Mouse (Mus musculus) myocyte (in vitro differentiated cells): ENCODE data around the gene Tbc1d23. TPM values are rescaled to one million over a fixed set of nuclear protein-coding genes. Genes with fewer than 3 reads are reported as not detected.

Experiments
- H3K27me3 ChIP-seq: one replicate; pipeline ENCODE4 v1.6.1; 2011; ENCODE audit not compliant: control insufficient read depth, insufficient read depth, insufficient read length
- H3K36me3 ChIP-seq: one replicate; pipeline ENCODE4 v1.6.1; 2011; ENCODE audit not compliant: control insufficient read depth, insufficient read depth
- H3K4me2 ChIP-seq: one replicate; pipeline ENCODE4 v1.6.1; 2011; ENCODE audit warnings: low read depth, control low read depth
- H3K4me3 ChIP-seq: one replicate; pipeline ENCODE4 v1.5.1; 2011; ENCODE audit warnings: mild to moderate bottlenecking, control low read depth, moderate library complexity
- H3K79me2 ChIP-seq: one replicate; pipeline ENCODE4 v1.6.1; 2011; ENCODE audit not compliant: control insufficient read depth, insufficient read depth
- H3ac ChIP-seq: one replicate; pipeline ENCODE4 v1.6.1; 2011; ENCODE audit not compliant: control insufficient read depth, insufficient read length
- CEBPB ChIP-seq: IDR thresholded peaks from 2 replicates; pipeline ENCODE4 v1.6.1; 2011; ENCODE audit warnings: mild to moderate bottlenecking, moderate library complexity; ENCODE audit not compliant: poor library complexity, insufficient read depth, severe bottlenecking
- E2F4 ChIP-seq: IDR thresholded peaks from one replicate; pipeline ENCODE4 v1.6.1; 2011; ENCODE audit warnings: mild to moderate bottlenecking, control low read depth, moderate library complexity; ENCODE audit not compliant: insufficient read depth
- MAX ChIP-seq: IDR thresholded peaks from one replicate; pipeline ENCODE4 v1.6.1; 2011; ENCODE audit warnings: low read depth, mild to moderate bottlenecking, control low read depth
- MYOD1 ChIP-seq, 3 experiments: IDR thresholded peaks; one replicate each; pipeline ENCODE4 v1.6.1; 2011; ENCODE audit warnings: control low read depth in 2 of 3, low read depth in 2 of 3, mild to moderate bottlenecking in 2 of 3, moderate library complexity in 1 of 3; ENCODE audit not compliant: insufficient read length in 2 of 3, control insufficient read depth in 1 of 3
- MYOG ChIP-seq, 3 experiments: IDR thresholded peaks; one replicate each; pipeline ENCODE4 v1.6.1; 2011; ENCODE audit warnings: control low read depth in 2 of 3, low read depth in 2 of 3, mild to moderate bottlenecking in 2 of 3; ENCODE audit not compliant: insufficient read length in 2 of 3, control insufficient read depth in 1 of 3, insufficient read depth in 1 of 3
- POLR2A ChIP-seq: IDR thresholded peaks from one replicate; pipeline ENCODE4 v1.6.1; 2011; ENCODE audit warnings: low read depth, mild to moderate bottlenecking, control low read depth, moderate library complexity; ENCODE audit not compliant: insufficient read length
- POLR2AphosphoS2 ChIP-seq: IDR thresholded peaks from one replicate; pipeline ENCODE4 v1.6.1; 2011; ENCODE audit warnings: low read depth, control low read depth; ENCODE audit not compliant: insufficient read length
- REST ChIP-seq: IDR thresholded peaks from one replicate; pipeline ENCODE4 v1.6.1; 2011; ENCODE audit warnings: mild to moderate bottlenecking, control low read depth, moderate library complexity; ENCODE audit not compliant: insufficient read depth, insufficient read length
- SRF ChIP-seq: IDR thresholded peaks from one replicate; pipeline ENCODE4 v1.6.1; 2011; ENCODE audit warnings: low read depth; ENCODE audit not compliant: control insufficient read depth, insufficient read length
- TCF12 ChIP-seq: IDR thresholded peaks from one replicate; pipeline ENCODE4 v1.6.1; 2011; ENCODE audit warnings: mild to moderate bottlenecking, control low read depth; ENCODE audit not compliant: poor library complexity, insufficient read depth, severe bottlenecking
- TCF3 ChIP-seq: IDR thresholded peaks from one replicate; pipeline ENCODE4 v1.6.1; 2011; ENCODE audit warnings: low read depth, control low read depth; ENCODE audit not compliant: insufficient read length
- USF1 ChIP-seq: IDR thresholded peaks from one replicate; pipeline ENCODE4 v1.6.1; 2011; ENCODE audit warnings: low read depth, mild to moderate bottlenecking, control low read depth, moderate library complexity
- polyA plus RNA-seq: library from polyadenylated mRNA; unstranded; fragments of >200 nt; fragmentation: generic; extraction: Trizol; gene quantifications from one replicate; pipeline ENCODE4 v1.2.1, GENCODE M21; 2012; ENCODE audit warnings: missing spikeins

Gene Tbc1d23
- polyA plus RNA-seq, 1 experiment: 9.6 TPM

DNA sequence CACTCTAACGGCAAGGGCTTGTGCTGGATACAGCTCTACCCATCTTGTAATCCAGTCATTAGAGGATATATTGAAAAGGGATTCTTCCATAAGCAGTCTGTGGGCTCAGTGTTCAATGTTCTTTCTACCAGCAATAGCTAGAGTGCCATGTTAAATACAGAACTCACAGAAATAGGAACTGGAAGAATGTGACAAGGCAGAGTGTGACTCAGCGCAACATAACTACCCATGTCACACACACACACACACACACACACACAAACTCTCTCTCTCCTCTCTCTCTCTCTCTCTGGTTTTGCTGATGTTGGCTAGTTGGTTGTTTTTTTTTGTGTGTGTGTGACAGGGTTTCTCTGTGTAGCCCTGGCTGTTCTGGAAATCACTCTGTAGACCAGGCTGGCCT, 20.3 kb downstream of the Tbc1d23 start:
- no peaks in the 10 kb centered on the region for H3K27me3 ChIP-seq

GRCm38 (mm10) chr16:57208342-57208741, 23.0 kb downstream of the Tbc1d23 start:
- no peak overlapping the region for H3K4me2 ChIP-seq
- H3K36me3 ChIP-seq: peaks cover 18% of the 10 kb centered on the region
- no peaks in the 10 kb centered on the region for H3K27me3 ChIP-seq
- no peaks in the 10 kb centered on the region for H3K79me2 ChIP-seq
- TF ChIP-seq TCF12 (no peak), TCF3 (no peak), REST (no peak), E2F4 (no peak)
- H3K4me3 ChIP-seq: no peak overlapping the region
- H3ac ChIP-seq: no peak overlapping the region

More for the DNA sequence above, 20.3 kb downstream of the Tbc1d23 start:
- no peak overlapping the region for H3K4me3 ChIP-seq
- H3K4me2 ChIP-seq: no peak overlapping the region
- H3K79me2 ChIP-seq: no peaks in the 10 kb centered on the region
- peaks cover 18% of the 10 kb centered on the region for H3K36me3 ChIP-seq
- TF ChIP-seq TCF3: no peak
- TF ChIP-seq E2F4: no peak
- no peak for TF ChIP-seq CEBPB
- no peak for TF ChIP-seq POLR2A
- TF ChIP-seq MYOG (IDR thresholded peaks at IDR 0.05; ENCODE audit: control insufficient read depth in 1 of 3, insufficient read depth in 1 of 3, insufficient read length in 2 of 3, low read depth in 2 of 3): no peak
- no peak for TF ChIP-seq MYOD1 (IDR thresholded peaks at IDR 0.05; ENCODE audit: control insufficient read depth in 1 of 3, insufficient read length in 2 of 3, low read depth in 2 of 3)
- TF ChIP-seq USF1: no peak
- no peak for TF ChIP-seq TCF12
- no peak for TF ChIP-seq SRF
- TF ChIP-seq REST: no peak
- no peak for TF ChIP-seq POLR2AphosphoS2
- no peak for TF ChIP-seq MAX
- no peak overlapping the region for H3ac ChIP-seq

DNA sequence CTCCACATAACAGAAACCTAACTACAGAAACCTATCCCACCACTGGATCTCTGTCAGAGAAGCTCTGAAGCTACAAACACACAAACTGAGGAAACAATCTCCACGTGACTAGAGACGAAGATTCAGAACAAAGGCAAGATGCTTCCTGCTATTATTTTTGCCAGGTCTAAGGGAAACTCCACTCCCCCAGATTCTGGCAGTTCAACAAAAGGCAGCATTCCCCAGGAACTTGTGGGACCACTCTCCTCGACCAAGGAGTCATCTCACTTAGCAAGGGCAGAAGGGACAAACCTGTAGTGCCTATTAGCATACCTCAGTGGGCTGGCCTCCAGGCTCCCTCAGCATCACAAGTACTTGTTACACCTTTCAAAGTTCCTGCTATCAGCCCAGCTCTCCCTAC, 34.0 kb downstream of the Tbc1d23 start:
- peaks cover 22% of the 10 kb centered on the region for H3K36me3 ChIP-seq
- no peaks in the 10 kb centered on the region for H3K27me3 ChIP-seq
- TF ChIP-seq TCF12: no peak
- no peak for TF ChIP-seq MYOG (IDR thresholded peaks at IDR 0.05; ENCODE audit: control insufficient read depth in 1 of 3, insufficient read depth in 1 of 3, insufficient read length in 2 of 3, low read depth in 2 of 3)
- no peak for TF ChIP-seq REST
- no peak for TF ChIP-seq POLR2AphosphoS2
- no peak for TF ChIP-seq TCF3
- no peak for TF ChIP-seq SRF
- no peak for TF ChIP-seq E2F4
- TF ChIP-seq POLR2A: no peak
- no peak for TF ChIP-seq MAX
- TF ChIP-seq CEBPB: no peak
- no peak for TF ChIP-seq MYOD1 (IDR thresholded peaks at IDR 0.05; ENCODE audit: control insufficient read depth in 1 of 3, insufficient read length in 2 of 3, low read depth in 2 of 3)
- TF ChIP-seq USF1: no peak
- H3K79me2 ChIP-seq: no peaks in the 10 kb centered on the region
- no peak overlapping the region for H3K4me3 ChIP-seq
- no peak overlapping the region for H3K4me2 ChIP-seq
- no peak overlapping the region for H3ac ChIP-seq

DNA sequence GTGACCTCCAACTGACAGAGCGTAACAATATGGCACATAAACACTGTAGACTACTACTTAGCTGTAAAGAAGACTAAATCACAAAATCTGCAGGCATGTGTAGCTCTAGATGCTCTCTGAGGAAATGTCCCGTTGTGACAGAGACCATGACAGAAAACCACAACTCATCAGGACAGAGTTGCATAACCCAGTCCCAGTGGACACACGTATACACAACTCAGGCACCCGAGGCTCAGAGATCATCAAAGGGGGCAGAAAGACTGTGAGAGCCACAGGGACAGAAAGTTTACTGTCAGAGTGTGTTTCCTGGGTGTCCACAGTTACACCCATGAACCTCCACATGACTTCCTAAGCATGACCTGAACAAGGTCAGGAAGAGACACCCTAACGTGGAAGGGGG, 34.7 kb downstream of the Tbc1d23 start:
- Histone ChIP-seq H3K4me3 (no peak overlapping the region), H3K79me2 (no peaks in the 10 kb centered on the region), H3K27me3 (no peaks in the 10 kb centered on the region), H3K4me2 (no peak overlapping the region), H3ac (no peak overlapping the region), H3K36me3 (peaks cover 27% of the 10 kb centered on the region)
- no peak for TF ChIP-seq TCF12
- no peak for TF ChIP-seq MYOD1 (IDR thresholded peaks at IDR 0.05; ENCODE audit: control insufficient read depth in 1 of 3, insufficient read length in 2 of 3, low read depth in 2 of 3)
- TF ChIP-seq POLR2A: no peak
- TF ChIP-seq SRF: no peak
- TF ChIP-seq CEBPB: no peak
- TF ChIP-seq POLR2AphosphoS2: no peak
- no peak for TF ChIP-seq REST
- no peak for TF ChIP-seq E2F4
- no peak for TF ChIP-seq TCF3
- no peak for TF ChIP-seq MAX
- no peak for TF ChIP-seq USF1
- TF ChIP-seq MYOG (IDR thresholded peaks at IDR 0.05; ENCODE audit: control insufficient read depth in 1 of 3, insufficient read depth in 1 of 3, insufficient read length in 2 of 3, low read depth in 2 of 3): no peak

DNA sequence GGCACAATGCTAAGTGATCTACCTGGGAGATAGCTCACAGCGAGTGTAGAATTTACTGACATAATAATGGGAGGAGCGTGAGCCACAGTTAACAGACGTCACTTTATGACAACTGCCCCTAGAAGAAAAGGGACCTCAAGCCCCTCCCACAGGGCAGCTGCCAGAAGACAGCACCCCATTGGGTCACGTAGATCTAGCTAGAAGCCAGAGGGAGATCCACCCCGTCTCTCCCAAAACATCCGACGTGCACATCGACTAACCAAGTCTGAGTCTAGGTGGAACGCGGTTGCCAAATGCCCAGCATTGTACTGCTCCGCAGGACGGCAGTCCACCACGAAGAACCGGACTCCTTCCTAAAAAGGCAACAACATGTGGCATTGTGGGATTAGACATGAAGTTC, 40.1 kb downstream of the Tbc1d23 start:
- Histone ChIP-seq H3K4me3 (no peak overlapping the region), H3K4me2 (no peak overlapping the region), H3K36me3 (peaks cover 27% of the 10 kb centered on the region), H3K27me3 (no peaks in the 10 kb centered on the region), H3ac (no peak overlapping the region), H3K79me2 (no peaks in the 10 kb centered on the region)
- TF ChIP-seq MAX (no peak), CEBPB (no peak), TCF12 (no peak), MYOG (IDR thresholded peaks at IDR 0.05; ENCODE audit: control insufficient read depth in 1 of 3, insufficient read depth in 1 of 3, insufficient read length in 2 of 3, low read depth in 2 of 3) (no peak), E2F4 (no peak), MYOD1 (IDR thresholded peaks at IDR 0.05; ENCODE audit: control insufficient read depth in 1 of 3, insufficient read length in 2 of 3, low read depth in 2 of 3) (no peak), USF1 (no peak), TCF3 (no peak), POLR2A (no peak), SRF (no peak), POLR2AphosphoS2 (no peak), REST (no peak)
